Mouse (Mus musculus): ENCODE data around the gene Gm12216.

- TF ChIP-seq CTCF (IDR thresholded peaks at IDR 0.05; ENCODE audit: low read depth, low read length): no peak
- TF ChIP-seq POLR2A (IDR thresholded peaks at IDR 0.05; ENCODE audit: extremely low read depth, insufficient read depth, low read length): no peak
Measured at GRCm38 (mm10) chr11:53745260-53745659, 113.8 kb downstream of the Gm12216 start.

All from liver, adult 2 months (tissue).